Mouse (Mus musculus): ENCODE results near the gene Fbxo48.

DNA sequence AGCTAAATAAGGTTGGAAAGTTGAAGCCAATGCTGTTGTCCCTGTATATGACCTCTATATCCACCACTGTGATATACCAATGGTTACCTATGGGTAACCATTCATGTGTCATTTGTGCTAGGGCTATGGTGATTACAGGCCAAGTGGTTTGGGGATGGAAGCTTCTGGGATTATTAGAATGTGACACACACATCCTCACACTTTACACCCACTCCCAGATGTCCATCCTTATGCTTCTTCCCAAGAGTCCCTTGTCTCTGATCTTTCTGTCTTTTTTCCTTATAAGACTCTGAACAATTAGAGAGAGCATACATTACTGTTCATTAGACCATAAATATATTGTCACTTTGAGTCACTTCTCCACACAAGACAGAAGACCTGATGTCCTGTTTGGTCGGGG lies 21.9 kb downstream of the Fbxo48 start:
- TF ChIP-seq CTCF (IDR thresholded peaks at IDR 0.05) (no peak), POLR2A (IDR thresholded peaks at IDR 0.05; ENCODE audit: insufficient read depth, low read depth, low read length) (no peak), EP300 (IDR thresholded peaks at IDR 0.05; ENCODE audit: insufficient read depth, low read depth, low read length) (no peak)

All from heart, adult 2 months (tissue).